Mouse (Mus musculus) adrenal gland, postnatal 25 days (tissue): Measurements from ENCODE around the gene Hnrnpdl. TPM values are rescaled to one million over a fixed set of nuclear protein-coding genes. Genes with fewer than 3 reads are reported as not detected.

Experiments
- DNase-seq: peaks from one replicate; pipeline ENCODE4 v3.0.0; 2021; ENCODE audit warnings: mixed read lengths
- total RNA-seq: library from RNA; stranded (reverse); gene quantifications from 2 replicates; pipeline ENCODE4 v1.2.3, GENCODE M21; 2021

Gene Hnrnpdl
- total RNA-seq, 1 experiment from 2014 or later: 144 TPM

DNA sequence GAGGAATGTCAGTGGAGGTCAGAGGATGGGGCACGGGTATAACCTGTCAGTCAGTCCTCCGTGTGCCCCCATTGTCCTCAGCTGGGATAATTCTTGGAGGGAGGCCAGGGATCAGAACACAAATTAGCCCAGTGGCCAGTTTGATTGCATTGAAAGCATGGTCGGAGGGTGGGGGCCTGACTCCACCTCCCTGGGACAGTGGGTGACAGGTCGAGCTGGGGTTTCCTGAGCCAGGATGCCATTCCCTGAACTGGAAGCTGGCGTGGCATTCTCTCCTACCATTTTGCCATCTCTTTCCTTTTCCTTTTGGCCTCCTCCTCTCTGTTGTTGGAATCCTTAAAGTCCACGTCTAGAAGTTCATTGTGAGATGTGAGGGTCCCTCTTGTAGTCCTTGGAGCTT, 33.6 kb downstream of the Hnrnpdl start:
- DNase-seq: no peak

DNA sequence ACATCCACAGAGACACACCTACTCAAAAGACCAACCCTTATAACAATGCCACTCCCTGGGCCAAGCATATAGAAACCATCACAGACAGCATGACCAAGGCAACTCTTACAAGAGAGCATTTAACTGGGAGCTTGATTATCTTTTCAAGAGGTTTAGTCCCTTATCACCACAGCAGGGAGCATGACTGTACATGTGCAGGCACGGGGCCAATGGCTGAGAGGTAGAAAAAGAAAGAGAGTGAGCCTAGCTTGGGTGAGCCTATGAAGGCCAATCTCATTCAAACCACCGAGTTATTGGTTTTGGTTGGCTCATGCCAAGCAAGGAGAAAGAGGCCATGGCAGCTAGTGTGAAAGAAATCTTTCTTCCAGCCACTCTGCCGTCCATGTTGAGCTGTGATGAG, 34.0 kb downstream of the Hnrnpdl start:
- peak; percentile 29 for DNase-seq

DNA sequence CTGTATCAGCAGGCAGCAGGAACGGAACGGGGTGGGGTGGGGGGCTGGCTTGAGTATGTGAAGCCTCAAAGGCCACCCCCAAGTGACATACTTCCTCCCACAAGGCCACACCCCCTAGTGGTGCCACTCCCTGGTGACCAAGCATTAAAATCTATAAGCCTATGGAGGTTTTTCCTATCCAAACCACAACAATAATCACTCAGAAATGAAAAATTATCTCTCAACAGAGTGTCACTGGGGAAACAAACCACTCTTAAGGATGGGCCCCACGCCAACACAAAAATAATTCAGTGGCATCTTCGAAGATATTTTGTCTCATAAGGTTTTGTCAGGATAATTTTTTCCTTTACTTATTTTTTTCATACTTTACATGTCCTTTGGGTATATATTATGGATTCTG, 35.6 kb downstream of the Hnrnpdl start:
- DNase-seq: no peak

DNA sequence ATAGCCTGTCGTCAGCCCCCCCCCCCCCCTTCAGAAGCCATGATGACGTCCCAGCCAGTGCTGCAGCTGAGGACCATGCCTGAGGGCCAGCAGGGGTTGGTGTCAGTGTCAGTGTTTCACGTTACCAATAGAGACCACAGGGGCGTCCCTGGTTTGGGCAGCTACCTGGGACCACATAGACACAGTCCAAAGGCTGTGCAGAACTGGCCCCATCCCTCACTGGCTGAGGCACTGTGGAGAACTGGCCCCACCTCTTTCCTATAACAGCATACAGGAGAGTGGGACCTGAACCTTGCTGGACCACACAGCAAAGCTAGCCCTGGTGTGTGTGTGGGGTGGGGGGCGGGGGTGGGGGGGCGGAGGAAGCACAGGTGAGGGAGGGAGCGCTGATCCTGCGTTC, 39.0 kb downstream of the Hnrnpdl start:
- no peak for DNase-seq

DNA sequence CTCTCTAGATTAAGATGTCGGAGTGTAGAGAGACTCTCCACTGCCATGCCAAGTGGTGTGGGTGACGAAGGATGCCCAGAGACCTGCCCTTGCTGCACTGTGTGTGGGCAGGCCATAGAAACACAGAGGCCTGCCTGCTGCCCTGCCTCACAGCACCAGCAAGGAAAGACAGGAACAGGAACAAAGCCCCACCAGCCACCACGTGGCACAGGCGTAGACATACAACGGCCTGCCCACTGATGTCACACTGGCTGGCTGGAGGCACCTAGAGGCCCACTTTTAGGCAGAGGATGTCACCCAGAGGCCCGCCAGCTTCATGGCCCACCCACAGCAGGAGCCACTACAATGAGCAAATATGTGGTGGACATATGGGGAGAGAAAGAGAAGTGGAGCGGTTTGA, 39.4 kb downstream of the Hnrnpdl start:
- no peak for DNase-seq

DNA sequence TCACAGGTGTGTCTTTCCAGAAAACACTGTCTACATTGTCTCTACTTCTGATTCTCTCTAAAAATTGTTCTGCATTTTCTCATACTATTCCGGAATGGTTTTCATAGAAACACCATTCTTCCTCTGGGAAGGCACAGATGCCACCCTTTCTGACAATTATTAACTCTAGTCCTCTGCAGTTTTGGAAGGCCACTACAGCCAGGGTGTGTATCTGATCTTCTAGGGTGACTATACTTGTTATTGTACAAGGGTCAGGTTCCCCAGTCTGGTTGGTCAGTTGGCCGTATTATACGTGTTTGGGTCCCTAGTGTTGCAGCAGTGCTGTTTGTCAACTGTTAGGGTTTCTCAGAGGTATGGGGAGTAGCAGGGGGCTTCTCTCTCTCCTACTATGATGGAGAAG, 44.8 kb downstream of the Hnrnpdl start:
- no peak for DNase-seq

DNA sequence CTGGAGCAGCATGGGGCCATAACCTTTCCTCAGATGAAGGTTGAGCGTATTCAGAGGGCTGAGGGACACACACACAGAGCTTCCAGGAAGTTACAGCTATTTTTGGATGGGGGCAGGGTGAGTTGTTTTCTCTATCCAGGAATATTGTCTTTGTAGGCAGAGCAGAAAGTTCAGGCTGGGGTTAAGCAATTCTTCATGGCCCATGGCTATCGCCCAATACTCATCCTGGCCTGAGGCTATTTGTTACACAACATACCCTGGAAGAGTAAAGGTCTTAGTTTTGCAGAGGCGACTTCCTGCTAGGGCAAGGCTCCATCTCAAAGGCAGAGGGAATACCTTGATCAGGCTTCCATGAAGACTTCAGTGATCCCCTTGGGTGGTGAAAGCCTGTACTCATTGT, 45.3 kb downstream of the Hnrnpdl start:
- no peak for DNase-seq

Other genes with a start within 250 kb of the Hnrnpdl start
- gene Vamp9, start 133.4 kb downstream of the Hnrnpdl start, total RNA-seq: 1.7 TPM in 1 of 2 replicates, not detected in the other
- gene Hnrnpd, start 60.7 kb downstream of the Hnrnpdl start, total RNA-seq: 133 and 183 TPM in 2 replicates
- gene 4930524J08Rik, start 60.6 kb downstream of the Hnrnpdl start, total RNA-seq: 1.7 and 3.5 TPM in 2 replicates
- 37.6 and 38.3 TPM in 2 replicates for gene Enoph1, start 321 bp upstream of the Hnrnpdl start, total RNA-seq
- 13.0 and 23.0 TPM in 2 replicates for gene Tmem150c, start 120.1 kb upstream of the Hnrnpdl start, total RNA-seq